Mouse (Mus musculus) activated CD4-positive, CD25-positive, alpha-beta regulatory T cell, adult 9 weeks (primary cell): ENCODE data around the gene Srms. TPM values are rescaled to one million over a fixed set of nuclear protein-coding genes. Genes with fewer than 3 reads are reported as not detected.

Experiments used
- polyA plus RNA-seq: library from polyadenylated mRNA; unstranded; fragments of 100-300 nt; shearing (Covaris generic); gene quantifications from one replicate; pipeline ENCODE4 v1.2.1, GENCODE M21; 2017

The Srms gene
- 1.5 TPM for polyA plus RNA-seq

DNA sequence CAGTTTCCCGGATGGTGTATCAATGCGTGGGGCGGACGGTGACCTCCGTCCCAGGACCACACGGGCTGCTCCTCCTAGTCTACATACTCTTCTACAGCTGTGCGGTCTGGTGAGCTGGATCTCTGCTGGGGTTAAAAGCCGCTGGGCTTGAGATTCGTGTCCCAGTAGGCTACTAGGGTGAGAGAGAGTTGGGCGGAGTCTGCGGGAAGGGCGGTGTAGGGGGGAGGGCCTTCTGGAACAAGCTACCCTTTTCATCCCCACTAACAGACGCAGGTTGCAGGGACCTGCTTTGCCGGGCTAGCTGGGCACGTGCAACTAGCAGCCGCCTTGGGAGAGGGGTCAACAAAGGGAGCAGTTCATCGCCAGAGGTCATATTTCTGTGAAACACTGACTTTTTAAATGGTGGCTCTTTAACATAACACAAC, at the start of gene Srms:
Gene Srms (minus strand): TSS at position 165 of the 425 bp plus-strand sequence.

DNA sequence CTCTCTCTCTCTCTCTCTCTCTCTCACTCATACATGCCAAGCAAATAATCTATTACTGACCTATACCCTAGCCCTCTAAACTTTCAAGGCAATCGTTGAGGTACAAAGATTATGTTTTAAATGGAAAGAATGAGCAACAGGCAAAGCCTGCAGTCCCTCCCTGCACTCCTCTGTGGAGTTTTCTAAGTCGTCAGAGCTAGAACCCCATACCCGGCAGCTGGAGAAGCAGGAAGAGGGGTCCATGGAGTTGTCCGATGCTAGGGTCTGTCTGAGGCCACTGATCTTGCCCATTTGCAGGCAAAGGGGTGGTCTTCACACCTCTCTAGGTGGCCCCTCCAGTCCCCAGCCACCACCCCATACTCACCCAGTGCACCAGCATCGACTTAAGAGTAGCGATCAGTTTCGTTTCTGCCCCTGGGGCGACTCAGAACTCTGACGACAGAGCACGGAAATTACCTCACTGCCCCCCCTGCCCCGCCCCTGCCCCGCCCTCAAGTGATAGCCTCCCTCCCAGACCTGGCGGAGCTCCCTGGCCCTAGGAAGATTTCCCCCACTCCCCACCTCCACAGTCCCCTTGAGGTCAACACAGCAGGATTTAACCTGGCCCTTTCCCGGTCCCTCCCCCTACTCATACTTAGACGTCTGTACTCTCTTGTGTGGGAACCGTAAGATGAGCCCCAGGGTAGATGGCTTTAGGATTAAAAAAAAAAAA, 28.8 kb upstream of the Srms start, which contains the start of gene Helz2:
Gene Helz2 (minus strand): TSS at position 426 of the 712 bp plus-strand sequence.

DNA sequence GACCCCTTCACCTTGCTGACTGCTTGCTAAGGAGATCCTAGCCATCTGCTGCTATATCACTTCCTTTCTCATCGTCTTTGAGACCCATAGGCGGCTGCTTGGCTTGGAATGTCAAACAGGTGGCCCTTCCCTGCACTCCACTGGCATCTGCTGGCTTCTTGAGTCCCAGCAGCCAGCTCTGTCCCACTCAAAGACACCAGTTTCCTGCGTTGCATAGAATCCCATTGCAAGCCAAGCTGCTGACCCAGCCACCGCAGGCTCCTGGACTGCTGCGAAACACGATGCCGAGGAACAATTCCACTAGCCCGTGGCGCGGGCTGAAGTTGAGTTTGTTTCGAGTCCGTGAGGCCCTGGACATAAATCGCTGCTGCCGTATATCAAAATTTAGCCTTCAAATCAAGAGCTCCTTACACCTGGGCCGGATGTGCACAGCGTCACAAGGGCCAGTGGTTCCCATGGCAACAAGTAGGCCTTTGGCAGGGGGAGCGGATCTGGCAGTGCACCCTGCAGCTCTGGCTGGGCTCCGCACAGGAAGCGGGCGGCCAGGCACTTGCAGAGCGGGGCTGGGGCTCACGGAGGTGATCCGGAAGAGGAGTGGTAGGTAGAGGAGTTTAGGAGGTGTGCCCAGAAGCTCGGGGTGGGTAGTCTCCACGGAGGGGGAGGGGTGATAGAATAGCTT, 6.7 kb upstream of the Srms start, which contains the start of gene Fndc11:
Gene Fndc11 (plus strand): TSS at position 476 of the 679 bp plus-strand sequence.

GRCm38 (mm10) chr2:181202422-181202821, 10.6 kb downstream of the Srms start, which contains the start of gene Ptk6:
Ptk6 (minus strand) TSS chr2:181202789.

GRCm38 (mm10) chr2:181187121-181188000, 25.6 kb downstream of the Srms start, which contains the start of gene Ppdpf:
Ppdpf (plus strand) TSS chr2:181187247.

DNA sequence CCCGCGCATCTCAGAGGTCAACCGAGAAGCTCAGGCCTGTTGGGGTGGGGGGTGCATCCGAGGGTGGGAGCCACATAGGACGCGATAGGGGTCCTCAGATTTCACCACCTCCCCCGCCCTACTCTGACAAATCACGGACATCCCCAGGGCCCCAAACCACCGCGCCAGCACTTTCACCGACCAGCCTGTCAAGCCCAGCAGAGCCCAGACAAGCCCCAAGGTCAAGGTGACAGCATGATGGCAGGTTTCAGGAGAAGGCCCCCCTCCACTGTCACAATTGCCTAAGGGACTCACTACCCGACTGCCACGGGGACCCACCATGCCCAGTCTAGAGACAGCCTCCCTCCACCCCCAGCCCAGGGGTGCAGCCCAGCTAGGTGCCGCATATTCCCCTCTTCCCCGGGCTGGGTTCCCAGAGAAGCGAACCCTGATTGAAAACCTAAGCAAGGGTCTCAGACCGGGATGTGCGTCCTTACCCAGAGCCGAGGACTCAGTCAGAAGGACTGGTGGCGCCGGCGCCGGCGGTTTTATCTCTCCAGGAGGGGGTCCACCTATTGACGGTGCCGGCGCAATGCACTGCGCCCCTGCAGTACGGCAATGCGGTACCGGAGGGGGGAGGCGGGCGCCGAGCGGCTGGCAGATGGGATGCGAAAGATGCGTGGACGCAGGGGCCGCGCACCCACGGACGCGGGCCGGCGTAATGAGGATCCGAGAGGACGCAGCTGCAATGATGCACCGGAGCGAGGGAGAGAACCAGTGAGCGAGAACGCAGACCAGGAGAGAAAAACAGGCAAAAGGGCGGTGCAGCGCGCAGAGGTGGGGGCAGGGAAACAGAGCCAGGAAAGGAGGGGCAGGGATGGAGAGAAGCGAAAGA, 56.5 kb downstream of the Srms start, which contains the start of gene Eef1a2:
Gene Eef1a2 (minus strand): TSS at position 767 of the 874 bp plus-strand sequence.

Other genes starting within 250 kb of the Srms start
- gene Arfgap1, start 246.0 kb downstream of the Srms start, polyA plus RNA-seq: 81.9 TPM
- 1.8 TPM for gene Col20a1, start 226.7 kb downstream of the Srms start, polyA plus RNA-seq
- gene Chrna4, start 169.6 kb downstream of the Srms start, polyA plus RNA-seq: not detected
- not detected for gene Kcnq2, start 77.9 kb downstream of the Srms start, polyA plus RNA-seq
- not detected for gene Eef1a2, start 56.2 kb downstream of the Srms start, polyA plus RNA-seq
- gene Ppdpf, start 25.9 kb downstream of the Srms start, polyA plus RNA-seq: 306 TPM
- gene Ptk6, start 10.4 kb downstream of the Srms start, polyA plus RNA-seq: not detected
- gene Fndc11, start 6.8 kb upstream of the Srms start, polyA plus RNA-seq: 0.46 TPM
- gene Helz2, start 28.8 kb upstream of the Srms start, polyA plus RNA-seq: 24.2 TPM
- gene Gmeb2, start 74.8 kb upstream of the Srms start, polyA plus RNA-seq: 8.8 TPM
- gene Stmn3, start 101.3 kb upstream of the Srms start, polyA plus RNA-seq: not detected
- gene Rtel1, start 106.6 kb upstream of the Srms start, polyA plus RNA-seq: 63.6 TPM
- 101 TPM for gene Zgpat, start 151.7 kb upstream of the Srms start, polyA plus RNA-seq
- gene Arfrp1, start 152.2 kb upstream of the Srms start, polyA plus RNA-seq: 146 TPM
- gene Lime1, start 166.9 kb upstream of the Srms start, polyA plus RNA-seq: 355 TPM
- gene Zbtb46, start 246.2 kb upstream of the Srms start, polyA plus RNA-seq: 1.6 TPM